Mouse (Mus musculus) intestine, embryonic 14.5 days (tissue): ENCODE results near the gene Cdc42ep5. TPM values are rescaled to one million over a fixed set of nuclear protein-coding genes. Genes with fewer than 3 reads are reported as not detected.

Experiments
- ATAC-seq: fragments of 200-750 bp; cut with Nextera tagmentation; replicated peaks from 2 replicates; pipeline ENCODE4 v1.8.0; 2017; ENCODE audit warnings: low read depth, moderate number of reproducible peaks, moderate TSS enrichment, moderate library complexity; ENCODE audit not compliant: low FRiP score, low TSS enrichment
- DNase-seq: peaks from one replicate; pipeline ENCODE4 v3.0.0-alpha.2; 2018; ENCODE audit warnings: low spot score
- H3K27ac ChIP-seq: fragments of 300-500 bp; sonication (generic); 2 replicates; pipeline ENCODE4 v1.5.1; 2014; ENCODE audit warnings: low read depth, mild to moderate bottlenecking, control low read depth
- H3K27me3 ChIP-seq: fragments of 300-500 bp; sonication (generic); replicated peaks from 2 replicates; pipeline ENCODE4 v1.6.1; 2014; ENCODE audit warnings: low read length, control low read depth; ENCODE audit not compliant: control insufficient read depth, insufficient read depth
- H3K36me3 ChIP-seq: fragments of 300-500 bp; sonication (generic); 2 replicates; pipeline ENCODE4 v1.6.1; 2014; ENCODE audit warnings: low read length, control low read depth; ENCODE audit not compliant: control insufficient read depth, insufficient read depth
- H3K4me1 ChIP-seq: fragments of 300-500 bp; sonication (generic); replicated peaks from 2 replicates; pipeline ENCODE4 v1.6.1; 2014; ENCODE audit warnings: low read length, control low read depth, mixed read lengths; ENCODE audit not compliant: control insufficient read depth, insufficient read depth
- H3K4me2 ChIP-seq: fragments of 300-500 bp; sonication (generic); 2 replicates; pipeline ENCODE4 v1.6.1; 2014; ENCODE audit warnings: low read length
- H3K4me3 ChIP-seq: fragments of 300-500 bp; sonication (generic); 2 replicates; pipeline ENCODE4 v1.5.1; 2014; ENCODE audit warnings: low read depth, low read length, control low read depth, mixed read lengths
- H3K9ac ChIP-seq: fragments of 300-500 bp; sonication (generic); 2 replicates; pipeline ENCODE4 v1.6.1; 2014; ENCODE audit warnings: mild to moderate bottlenecking, low read length
- H3K9me3 ChIP-seq: fragments of 300-500 bp; sonication (generic); 2 replicates; pipeline ENCODE4 v1.6.1; 2016; ENCODE audit warnings: low read length, control low read depth; ENCODE audit not compliant: control insufficient read depth
- WGBS: fragments of 180-500 bp; shearing (Covaris S2); extraction: QIAGEN DNeasy Blood & Tissue Kit; methylation state at CpG from one replicate; pipeline ENCODE4 v1.1.7; 2014; 5-methylcytosine and 5-hydroxymethylcytosine counted together
- polyA plus RNA-seq: library from polyadenylated mRNA; unstranded; fragments of >200 nt; fragmentation: Nextera tagmentation; extraction: Ambion mirVana; gene quantifications from 2 replicates; pipeline ENCODE4 v1.2.1, GENCODE M21; 2014

Gene Cdc42ep5
- polyA plus RNA-seq, 1 experiment from 2014 or later = 62.4 TPM

DNA sequence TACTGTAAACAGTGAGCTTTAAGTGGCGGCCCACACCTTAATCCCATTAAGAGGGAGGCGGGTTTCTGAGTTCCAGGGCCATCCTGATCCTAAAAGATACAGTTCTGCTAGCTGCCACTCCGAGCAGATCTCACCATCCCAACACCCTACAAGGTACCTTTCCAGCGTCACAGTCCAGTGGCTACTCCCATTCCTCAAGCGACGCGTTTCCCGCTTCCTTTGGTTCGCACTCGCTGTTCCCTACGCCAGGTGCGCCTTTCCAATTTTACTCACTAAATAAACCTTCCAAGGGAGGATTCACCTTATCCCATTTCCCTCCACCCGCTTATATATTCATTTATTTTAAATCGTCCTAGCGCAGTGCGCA lies 28.3 kb downstream of the Cdc42ep5 start:
- peak overlapping the region; percentile 89 for H3K4me3 ChIP-seq
- WGBS = 1% methylated on average over 16 of the region's 16 CpGs
- peak overlapping the region; percentile 49 for H3K9ac ChIP-seq
- DNase-seq (no peak), ATAC-seq (peak; percentile 32)
- peak overlapping the region; percentile 51; the same call in 1 of the 2 replicates for H3K27ac ChIP-seq
- peaks cover 32% of the 10 kb centered on the region for H3K36me3 ChIP-seq
- peaks cover 12% of the 10 kb centered on the region for H3K4me1 ChIP-seq
- no peaks in the 10 kb centered on the region for H3K9me3 ChIP-seq
- no peaks in the 10 kb centered on the region for H3K27me3 ChIP-seq
- peak overlapping the region; percentile 66 for H3K4me2 ChIP-seq

- Histone ChIP-seq H3K9me3 (no peaks in the 10 kb centered on the region), H3K4me1 (peaks cover 12% of the 10 kb centered on the region), H3K9ac (no peak overlapping the region), H3K36me3 (peaks cover 18% of the 10 kb centered on the region), H3K4me2 (no peak overlapping the region), H3K4me3 (no peak overlapping the region), H3K27ac (no peak overlapping the region), H3K27me3 (no peaks in the 10 kb centered on the region)
- WGBS = 85% methylated on average over 5 of the region's 5 CpGs
- no peak for DNase-seq
- no peak for ATAC-seq
Observed at GRCm38 (mm10) chr7:4134911-4135310, 29.7 kb downstream of the Cdc42ep5 start.

GRCm38 (mm10) chr7:4132998-4133397 lies 31.7 kb downstream of the Cdc42ep5 start:
- 83% methylated on average over 7 of the region's 7 CpGs for WGBS
- Histone ChIP-seq H3K9me3 (no peaks in the 10 kb centered on the region), H3K4me3 (no peak overlapping the region), H3K4me1 (peaks cover 6% of the 10 kb centered on the region), H3K36me3 (no peaks in the 10 kb centered on the region), H3K4me2 (no peak overlapping the region), H3K27me3 (no peaks in the 10 kb centered on the region), H3K27ac (no peak overlapping the region), H3K9ac (no peak overlapping the region)
- ATAC-seq (no peak), DNase-seq (no peak)

DNA sequence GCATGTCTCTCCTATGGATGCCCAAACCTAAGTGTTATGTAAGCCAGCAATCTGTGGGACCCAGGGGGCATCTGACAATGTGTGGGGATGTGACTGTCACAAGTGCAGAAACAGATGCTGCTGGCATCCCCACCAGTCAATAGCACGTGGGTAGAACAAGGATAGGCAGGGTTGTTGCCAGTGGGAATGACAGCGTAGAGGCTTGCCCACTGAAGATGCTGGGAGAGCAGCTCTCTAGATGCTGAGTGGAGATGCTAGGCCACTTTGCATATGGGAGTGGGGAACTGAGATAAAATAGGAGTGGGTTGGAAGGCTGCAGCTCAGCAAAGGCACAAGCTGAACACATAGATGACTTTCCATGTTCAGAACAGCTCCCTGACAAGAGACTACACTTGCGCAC lies 32.1 kb downstream of the Cdc42ep5 start:
- ATAC-seq (no peak), DNase-seq (no peak)
- no peaks in the 10 kb centered on the region for H3K27me3 ChIP-seq
- H3K4me2 ChIP-seq = no peak overlapping the region
- H3K9me3 ChIP-seq = no peaks in the 10 kb centered on the region
- no peak overlapping the region for H3K4me3 ChIP-seq
- 90% methylated on average over 3 of the region's 3 CpGs for WGBS
- no peak overlapping the region for H3K9ac ChIP-seq
- H3K36me3 ChIP-seq = no peaks in the 10 kb centered on the region
- H3K4me1 ChIP-seq = peaks cover 2% of the 10 kb centered on the region; the same call in 1 of the 2 replicates
- no peak overlapping the region for H3K27ac ChIP-seq

GRCm38 (mm10) chr7:4131964-4132363 lies 32.7 kb downstream of the Cdc42ep5 start:
- H3K9ac ChIP-seq = no peak overlapping the region
- H3K4me2 ChIP-seq = no peak overlapping the region
- no peak overlapping the region for H3K27ac ChIP-seq
- no peaks in the 10 kb centered on the region for H3K9me3 ChIP-seq
- no peaks in the 10 kb centered on the region for H3K36me3 ChIP-seq
- no peak overlapping the region for H3K4me3 ChIP-seq
- no peak for ATAC-seq
- no peaks in the 10 kb centered on the region for H3K27me3 ChIP-seq
- no peak for DNase-seq
- 86% methylated on average over 8 of the region's 8 CpGs for WGBS
- H3K4me1 ChIP-seq = 0 out of 2 replicates have a peak, but pooled peaks cover 2% of the 10 kb centered on the region

DNA sequence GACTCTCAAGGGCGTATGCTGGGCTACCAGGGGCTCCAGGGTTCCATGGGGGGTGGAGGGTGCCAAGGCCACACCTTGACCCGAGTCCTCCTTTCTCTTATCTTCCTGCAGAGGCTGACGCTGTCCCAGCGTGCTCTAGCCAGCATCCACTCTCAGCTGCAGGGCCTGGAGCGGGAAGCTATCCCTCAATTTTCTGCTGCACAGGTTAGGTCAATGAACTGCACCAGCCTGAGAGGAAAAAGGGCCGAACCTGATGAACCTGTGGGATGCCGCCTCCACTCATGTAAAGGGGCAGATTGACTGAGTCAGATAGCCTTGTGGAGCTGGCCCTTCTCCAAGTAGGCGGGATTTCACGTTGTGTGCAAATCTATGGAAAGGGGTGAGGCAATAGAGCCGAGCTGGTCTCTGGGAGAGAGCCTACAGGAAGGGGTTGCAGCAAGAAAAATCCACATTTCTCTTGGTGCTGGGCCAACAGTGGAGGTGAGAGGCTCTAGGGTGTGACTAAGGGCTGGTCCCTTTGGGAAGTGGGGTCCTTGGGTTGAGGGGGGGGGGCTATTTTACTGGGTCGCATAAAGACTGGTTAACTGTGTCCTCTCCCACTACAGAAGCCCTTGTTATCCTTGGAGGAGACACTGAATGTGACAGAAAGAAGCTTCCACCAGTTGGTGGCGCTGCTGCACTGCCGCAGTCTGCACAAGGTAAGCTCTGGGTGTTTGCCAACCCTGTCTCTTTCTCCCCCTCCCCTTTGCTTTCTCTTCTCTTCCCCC lies 33.8 kb downstream of the Cdc42ep5 start:
- H3K27ac ChIP-seq = no peak overlapping the region
- H3K4me1 ChIP-seq = 0 out of 2 replicates have a peak, but pooled peaks cover 2% of the 10 kb centered on the region
- peak; percentile 41 for ATAC-seq
- 38% methylated on average over 13 of the region's 13 CpGs for WGBS
- no peaks in the 10 kb centered on the region for H3K9me3 ChIP-seq
- no peaks in the 10 kb centered on the region for H3K36me3 ChIP-seq
- peak; percentile 90 for DNase-seq
- no peak overlapping the region for H3K4me3 ChIP-seq
- H3K9ac ChIP-seq = no peak overlapping the region
- no peaks in the 10 kb centered on the region for H3K27me3 ChIP-seq
- H3K4me2 ChIP-seq = no peak overlapping the region; the same call in 1 of the 2 replicates

GRCm38 (mm10) chr7:4128860-4129259 lies 35.8 kb downstream of the Cdc42ep5 start:
- Histone ChIP-seq H3K4me3 (no peak overlapping the region), H3K4me1 (no peaks in the 10 kb centered on the region), H3K9ac (0 out of 2 replicates have a peak overlapping the region, but pooled peaks have one; percentile 5), H3K27me3 (no peaks in the 10 kb centered on the region), H3K4me2 (no peak overlapping the region), H3K36me3 (no peaks in the 10 kb centered on the region), H3K9me3 (no peaks in the 10 kb centered on the region), H3K27ac (no peak overlapping the region)
- 64% methylated on average over 6 of the region's 6 CpGs for WGBS
- no peak for ATAC-seq
- DNase-seq = no peak

DNA sequence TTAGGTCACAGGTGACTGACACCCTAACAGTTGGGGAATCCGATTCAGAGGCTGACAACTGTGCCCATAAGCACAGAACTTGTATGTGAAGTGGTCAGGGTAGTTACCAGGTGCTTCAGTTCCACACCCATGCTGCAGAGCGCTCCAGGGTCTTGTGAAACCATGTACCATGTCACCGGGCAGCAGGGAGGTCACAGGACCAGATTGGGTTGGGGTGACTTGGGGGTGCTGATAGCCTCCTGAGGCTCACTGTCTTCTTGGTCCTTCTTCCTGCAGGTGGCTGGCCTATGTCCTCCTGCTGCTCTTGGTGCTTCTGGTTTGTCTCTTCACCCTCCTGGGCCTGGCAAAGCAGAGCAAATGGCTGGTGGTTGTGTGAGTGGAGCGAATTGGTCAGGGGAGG lies 36.8 kb downstream of the Cdc42ep5 start:
- no peak overlapping the region for H3K4me2 ChIP-seq
- no peaks in the 10 kb centered on the region for H3K9me3 ChIP-seq
- DNase-seq = no peak
- no peak overlapping the region for H3K9ac ChIP-seq
- WGBS = 89% methylated on average over 4 of the region's 4 CpGs
- ATAC-seq = no peak
- H3K27ac ChIP-seq = no peak overlapping the region
- no peaks in the 10 kb centered on the region for H3K27me3 ChIP-seq
- H3K4me3 ChIP-seq = no peak overlapping the region
- H3K4me1 ChIP-seq = no peaks in the 10 kb centered on the region
- no peaks in the 10 kb centered on the region for H3K36me3 ChIP-seq
